Mouse (Mus musculus): ENCODE results near the gene Krtap29-1. TPM values are rescaled to one million over a fixed set of nuclear protein-coding genes. Genes with fewer than 3 reads are reported as not detected.

Gene Krtap29-1
- polyA plus RNA-seq, 1 experiment from 2014 or later: not detected

Other genes starting within 250 kb of the Krtap29-1 start
- not detected in 2 replicates for gene Gm14180, start 244.8 kb downstream of the Krtap29-1 start, polyA plus RNA-seq (2014; fragmentation: Nextera tagmentation; extraction: Ambion mirVana)
- not detected in 2 replicates for gene Gm11595, start 206.1 kb downstream of the Krtap29-1 start, polyA plus RNA-seq (2014; fragmentation: Nextera tagmentation; extraction: Ambion mirVana)
- gene Krtap4-8, start 198.3 kb downstream of the Krtap29-1 start, polyA plus RNA-seq (2014; fragmentation: Nextera tagmentation; extraction: Ambion mirVana): not detected in 2 replicates
- gene Krtap4-9, start 193.9 kb downstream of the Krtap29-1 start, polyA plus RNA-seq (2014; fragmentation: Nextera tagmentation; extraction: Ambion mirVana): not detected in 2 replicates
- gene Gm11596, start 185.6 kb downstream of the Krtap29-1 start, polyA plus RNA-seq (2014; fragmentation: Nextera tagmentation; extraction: Ambion mirVana): not detected in 2 replicates
- gene Gm11569, start 180.1 kb downstream of the Krtap29-1 start, polyA plus RNA-seq (2014; fragmentation: Nextera tagmentation; extraction: Ambion mirVana): not detected in 2 replicates
- gene Gm11554, start 174.6 kb downstream of the Krtap29-1 start, polyA plus RNA-seq (2014; fragmentation: Nextera tagmentation; extraction: Ambion mirVana): not detected in 2 replicates
- gene Krtap4-13, start 169.2 kb downstream of the Krtap29-1 start, polyA plus RNA-seq (2014; fragmentation: Nextera tagmentation; extraction: Ambion mirVana): not detected in 2 replicates
- gene Gm11564, start 163.4 kb downstream of the Krtap29-1 start, polyA plus RNA-seq (2014; fragmentation: Nextera tagmentation; extraction: Ambion mirVana): not detected in 2 replicates
- gene 2300003K06Rik, start 141.0 kb downstream of the Krtap29-1 start, polyA plus RNA-seq (2014; fragmentation: Nextera tagmentation; extraction: Ambion mirVana): not detected in 2 replicates
- gene Krtap4-16, start 127.4 kb downstream of the Krtap29-1 start, polyA plus RNA-seq (2014; fragmentation: Nextera tagmentation; extraction: Ambion mirVana): not detected in 2 replicates
- not detected in 2 replicates for gene Gm11568, start 121.1 kb downstream of the Krtap29-1 start, polyA plus RNA-seq (2014; fragmentation: Nextera tagmentation; extraction: Ambion mirVana)
- gene Gm11559, start 114.6 kb downstream of the Krtap29-1 start, polyA plus RNA-seq (2014; fragmentation: Nextera tagmentation; extraction: Ambion mirVana): not detected in 2 replicates
- not detected in 2 replicates for gene Krtap9-1, start 105.7 kb downstream of the Krtap29-1 start, polyA plus RNA-seq (2014; fragmentation: Nextera tagmentation; extraction: Ambion mirVana)
- not detected in 2 replicates for gene Gm11567, start 99.9 kb downstream of the Krtap29-1 start, polyA plus RNA-seq (2014; fragmentation: Nextera tagmentation; extraction: Ambion mirVana)
- gene Krtap31-1, start 71.1 kb downstream of the Krtap29-1 start, polyA plus RNA-seq (2014; fragmentation: Nextera tagmentation; extraction: Ambion mirVana): not detected in 2 replicates
- not detected in 2 replicates for gene Gm11565, start 64.3 kb downstream of the Krtap29-1 start, polyA plus RNA-seq (2014; fragmentation: Nextera tagmentation; extraction: Ambion mirVana)
- not detected in 2 replicates for gene Krtap31-2, start 42.8 kb downstream of the Krtap29-1 start, polyA plus RNA-seq (2014; fragmentation: Nextera tagmentation; extraction: Ambion mirVana)
- not detected in 2 replicates for gene Krtap9-5, start 30.6 kb downstream of the Krtap29-1 start, polyA plus RNA-seq (2014; fragmentation: Nextera tagmentation; extraction: Ambion mirVana)
- 0.09 TPM in 1 of 2 replicates, not detected in the other for gene Krtap16-1, start 7.5 kb upstream of the Krtap29-1 start, polyA plus RNA-seq (2014; fragmentation: Nextera tagmentation; extraction: Ambion mirVana)
- 0.30 TPM in 1 of 2 replicates, not detected in the other for gene Krtap17-1, start 14.9 kb upstream of the Krtap29-1 start, polyA plus RNA-seq (2014; fragmentation: Nextera tagmentation; extraction: Ambion mirVana)
- not detected in 2 replicates for gene Krt33a, start 37.2 kb upstream of the Krtap29-1 start, polyA plus RNA-seq (2014; fragmentation: Nextera tagmentation; extraction: Ambion mirVana)
- not detected in 2 replicates for gene Krt33b, start 50.8 kb upstream of the Krtap29-1 start, polyA plus RNA-seq (2014; fragmentation: Nextera tagmentation; extraction: Ambion mirVana)
- not detected in 2 replicates for gene Krt34, start 62.5 kb upstream of the Krtap29-1 start, polyA plus RNA-seq (2014; fragmentation: Nextera tagmentation; extraction: Ambion mirVana)
- gene Krt31, start 71.5 kb upstream of the Krtap29-1 start, polyA plus RNA-seq (2014; fragmentation: Nextera tagmentation; extraction: Ambion mirVana): not detected in 2 replicates
- not detected in 2 replicates for gene Krt32, start 109.2 kb upstream of the Krtap29-1 start, polyA plus RNA-seq (2014; fragmentation: Nextera tagmentation; extraction: Ambion mirVana)
- not detected in 2 replicates for gene Krt35, start 117.2 kb upstream of the Krtap29-1 start, polyA plus RNA-seq (2014; fragmentation: Nextera tagmentation; extraction: Ambion mirVana)
- gene Krt36, start 126.6 kb upstream of the Krtap29-1 start, polyA plus RNA-seq (2014; fragmentation: Nextera tagmentation; extraction: Ambion mirVana): not detected in 2 replicates
- not detected in 2 replicates for gene Krt13, start 142.5 kb upstream of the Krtap29-1 start, polyA plus RNA-seq (2014; fragmentation: Nextera tagmentation; extraction: Ambion mirVana)
- gene Krt15, start 156.9 kb upstream of the Krtap29-1 start, polyA plus RNA-seq (2014; fragmentation: Nextera tagmentation; extraction: Ambion mirVana): 0.17 and 0.22 TPM in 2 replicates
- gene Krt19, start 169.6 kb upstream of the Krtap29-1 start, polyA plus RNA-seq (2014; fragmentation: Nextera tagmentation; extraction: Ambion mirVana): 0.22 and 1.2 TPM in 2 replicates
- gene Krt9, start 214.2 kb upstream of the Krtap29-1 start, polyA plus RNA-seq (2014; fragmentation: Nextera tagmentation; extraction: Ambion mirVana): not detected in 2 replicates
- 0.20 TPM in 1 of 2 replicates, not detected in the other for gene Krt14, start 228.5 kb upstream of the Krtap29-1 start, polyA plus RNA-seq (2014; fragmentation: Nextera tagmentation; extraction: Ambion mirVana)

Data from forebrain, embryonic 14.5 days (tissue).